Mouse (Mus musculus) limb, embryonic 11.5 days (tissue): ENCODE measurements around the gene Rnf5. TPM values are rescaled to one million over a fixed set of nuclear protein-coding genes. Genes with fewer than 3 reads are reported as not detected.

Experiments used
- ATAC-seq: fragments of 200-750 bp; cut with Nextera tagmentation; 2 replicates; pipeline ENCODE4 v1.8.0; 2017; ENCODE audit warnings: low read depth; ENCODE audit not compliant: insufficient number of reproducible peaks, low FRiP score, low TSS enrichment
- DNase-seq: peaks from one replicate; pipeline ENCODE4 v3.0.0-alpha.2; 2015; ENCODE audit warnings: low spot score
- H3K27ac ChIP-seq: fragments of 300-500 bp; sonication (generic); replicated peaks from 2 replicates; pipeline ENCODE4 v1.5.1; 2014; ENCODE audit warnings: low read depth, mild to moderate bottlenecking, low read length
- H3K27me3 ChIP-seq: fragments of 300-500 bp; sonication (generic); 2 replicates; pipeline ENCODE4 v1.6.1; 2014; ENCODE audit warnings: mild to moderate bottlenecking, low read length, mixed read lengths; ENCODE audit not compliant: control insufficient read depth, insufficient read depth
- H3K36me3 ChIP-seq: fragments of 300-500 bp; sonication (generic); 2 replicates; pipeline ENCODE4 v1.6.1; 2014; ENCODE audit warnings: mild to moderate bottlenecking, low read length, moderate library complexity, mixed read lengths; ENCODE audit not compliant: control insufficient read depth, insufficient read depth
- H3K4me1 ChIP-seq: fragments of 300-500 bp; sonication (generic); 2 replicates; pipeline ENCODE4 v1.6.1; 2014; ENCODE audit warnings: low read length, mixed read lengths; ENCODE audit not compliant: control insufficient read depth, insufficient read depth
- H3K4me2 ChIP-seq: fragments of 300-500 bp; sonication (generic); 2 replicates; pipeline ENCODE4 v1.6.1; 2014; ENCODE audit warnings: low read depth, mild to moderate bottlenecking, moderate library complexity; ENCODE audit not compliant: severe bottlenecking
- H3K4me3 ChIP-seq: fragments of 300-500 bp; sonication (generic); 2 replicates; pipeline ENCODE4 v1.5.1; 2014; ENCODE audit warnings: low read depth, low read length
- H3K9ac ChIP-seq: fragments of 300-500 bp; sonication (generic); 2 replicates; pipeline ENCODE4 v1.6.1; 2014; ENCODE audit warnings: mild to moderate bottlenecking, low read length
- H3K9me3 ChIP-seq: fragments of 300-500 bp; sonication (generic); 2 replicates; pipeline ENCODE4 v1.6.1; 2016; ENCODE audit warnings: low read length; ENCODE audit not compliant: control insufficient read depth
- WGBS: fragments of 180-500 bp; shearing (Covaris S2); extraction: QIAGEN DNeasy Blood & Tissue Kit; methylation state at CpG from one replicate; pipeline ENCODE4 v1.1.7; 2014; 5-methylcytosine and 5-hydroxymethylcytosine counted together
- polyA plus RNA-seq: library from polyadenylated mRNA; unstranded; fragments of >200 nt; fragmentation: Nextera tagmentation; extraction: Ambion mirVana; gene quantifications from 2 replicates; pipeline ENCODE4 v1.2.1, GENCODE M21; 2014

Gene Rnf5
- polyA plus RNA-seq: 111 TPM in 2 replicates

GRCm38 (mm10) chr17:34603375-34604060, at the start of gene Rnf5:
Rnf5 (minus strand) TSS chr17:34603690.
- Histone ChIP-seq H3K4me3 (peak within 1 kb of the TSS; percentile 96), H3K9me3 (no peaks in the 10 kb centered on the region), H3K36me3 (peaks cover 7% of the 10 kb centered on the region; the same call in 1 of the 2 replicates), H3K4me2 (peak within 1 kb of the TSS; percentile 93), H3K27ac (peak within 1 kb of the TSS; percentile 49), H3K9ac (peak within 1 kb of the TSS; percentile 66), H3K27me3 (no peaks in the 10 kb centered on the region), H3K4me1 (peaks cover 16% of the 10 kb centered on the region)
- ATAC-seq: peak; percentile 97
- DNase-seq: peak; percentile 99
- WGBS: under 1% methylated on average over 30 of the region's 30 CpGs

GRCm38 (mm10) chr17:34652985-34653384, 49.5 kb upstream of the Rnf5 start:
- H3K4me3 ChIP-seq: no peak overlapping the region
- WGBS: 92% methylated on average over 8 of the region's 8 CpGs
- H3K9ac ChIP-seq: no peak overlapping the region
- H3K27me3 ChIP-seq: no peaks in the 10 kb centered on the region
- no peak for DNase-seq
- H3K9me3 ChIP-seq: no peaks in the 10 kb centered on the region
- no peak for ATAC-seq
- H3K36me3 ChIP-seq: peaks cover 19% of the 10 kb centered on the region
- H3K27ac ChIP-seq: no peak overlapping the region
- no peak overlapping the region for H3K4me2 ChIP-seq
- peaks cover 6% of the 10 kb centered on the region; the same call in 1 of the 2 replicates for H3K4me1 ChIP-seq

- Histone ChIP-seq H3K9me3 (no peaks in the 10 kb centered on the region), H3K9ac (no peak overlapping the region), H3K4me3 (no peak overlapping the region), H3K27ac (no peak overlapping the region), H3K36me3 (peaks cover 19% of the 10 kb centered on the region), H3K4me1 (peaks cover 9% of the 10 kb centered on the region; the same call in 1 of the 2 replicates), H3K4me2 (no peak overlapping the region), H3K27me3 (no peaks in the 10 kb centered on the region)
- 94% methylated on average over 10 of the region's 10 CpGs for WGBS
- ATAC-seq (no peak), DNase-seq (no peak)
Measured at GRCm38 (mm10) chr17:34652546-34652945, 49.1 kb upstream of the Rnf5 start.

GRCm38 (mm10) chr17:34651507-34652221, 48.2 kb upstream of the Rnf5 start:
- no peak overlapping the region; the same call in 1 of the 2 replicates for H3K9ac ChIP-seq
- no peaks in the 10 kb centered on the region for H3K27me3 ChIP-seq
- no peak overlapping the region for H3K4me3 ChIP-seq
- no peak overlapping the region for H3K27ac ChIP-seq
- H3K4me2 ChIP-seq: no peak overlapping the region
- 53% methylated on average over 19 of the region's 19 CpGs for WGBS
- peaks cover 19% of the 10 kb centered on the region for H3K36me3 ChIP-seq
- H3K9me3 ChIP-seq: no peaks in the 10 kb centered on the region
- H3K4me1 ChIP-seq: peaks cover 9% of the 10 kb centered on the region; the same call in 1 of the 2 replicates
- DNase-seq: peak; percentile 62
- ATAC-seq: no peak

- WGBS: 92% methylated on average over 14 of the region's 14 CpGs
- ATAC-seq: no peak
Measured at GRCm38 (mm10) chr17:34650781-34651180, 47.3 kb upstream of the Rnf5 start.

GRCm38 (mm10) chr17:34649106-34649864, 45.8 kb upstream of the Rnf5 start:
- Histone ChIP-seq H3K4me2 (no peak overlapping the region), H3K4me1 (peaks cover 7% of the 10 kb centered on the region; the same call in 1 of the 2 replicates), H3K27ac (no peak overlapping the region), H3K9ac (no peak overlapping the region), H3K36me3 (peaks cover 16% of the 10 kb centered on the region), H3K9me3 (no peaks in the 10 kb centered on the region), H3K27me3 (no peaks in the 10 kb centered on the region), H3K4me3 (no peak overlapping the region)
- ATAC-seq (no peak), DNase-seq (no peak)
- 89% methylated on average over 18 of the region's 18 CpGs for WGBS

More at GRCm38 (mm10) chr17:34650781-34651180, 47.3 kb upstream of the Rnf5 start:
- H3K36me3 ChIP-seq: peaks cover 19% of the 10 kb centered on the region
- H3K4me2 ChIP-seq: no peak overlapping the region
- H3K9ac ChIP-seq: no peak overlapping the region
- no peak overlapping the region for H3K4me3 ChIP-seq
- H3K9me3 ChIP-seq: no peaks in the 10 kb centered on the region
- peaks cover 7% of the 10 kb centered on the region; the same call in 1 of the 2 replicates for H3K4me1 ChIP-seq
- H3K27ac ChIP-seq: no peak overlapping the region
- no peak for DNase-seq
- H3K27me3 ChIP-seq: no peaks in the 10 kb centered on the region

GRCm38 (mm10) chr17:34648141-34648890, 44.8 kb upstream of the Rnf5 start:
- no peaks in the 10 kb centered on the region for H3K27me3 ChIP-seq
- no peaks in the 10 kb centered on the region for H3K9me3 ChIP-seq
- ATAC-seq (no peak), DNase-seq (no peak)
- peak overlapping the region; percentile 87 for H3K4me2 ChIP-seq
- no peak overlapping the region for H3K9ac ChIP-seq
- no peak overlapping the region for H3K27ac ChIP-seq
- peak overlapping the region; percentile 97; the same call in 1 of the 2 replicates for H3K4me3 ChIP-seq
- peaks cover 13% of the 10 kb centered on the region for H3K36me3 ChIP-seq
- peaks cover 7% of the 10 kb centered on the region; the same call in 1 of the 2 replicates for H3K4me1 ChIP-seq
- WGBS: 83% methylated on average over 16 of the region's 16 CpGs
